Mouse (Mus musculus) megakaryocyte-erythroid progenitor cell, adult 5-6 weeks (primary cell): ENCODE measurements around the gene Mcm6. TPM values are rescaled to one million over a fixed set of nuclear protein-coding genes. Genes with fewer than 3 reads are reported as not detected.

Experiments used
- total RNA-seq, 2 experiments: library from RNA; stranded (forward) in 1 of 2; stranded (reverse) in 1 of 2; fragments of 200-1000, 215-1000 nt in 1 of 2; fragments of >200 nt in 1 of 2; fragmentation: Nextera tagmentation in 1 of 2; gene quantifications; 2 replicates each; pipeline ENCODE4 v1.2.3; 2014 to 2017

Gene Mcm6
- total RNA-seq, 2 experiments from 2014 or later: 286 to 543 TPM

Other genes starting within 250 kb of the Mcm6 start
- gene Ubxn4, start 115.7 kb downstream of the Mcm6 start, total RNA-seq (2014; fragmentation: Nextera tagmentation): 57.0 and 80.6 TPM in 2 replicates
- 128 and 139 TPM in 2 replicates for gene Ubxn4, start 115.7 kb downstream of the Mcm6 start, total RNA-seq (2017)
- gene Lct, start 31.3 kb downstream of the Mcm6 start, total RNA-seq (2014; fragmentation: Nextera tagmentation): 0.07 and 0.59 TPM in 2 replicates
- gene Lct, start 31.3 kb downstream of the Mcm6 start, total RNA-seq (2017): 0.30 TPM in 1 of 2 replicates, not detected in the other
- gene Dars, start 57.7 kb upstream of the Mcm6 start, total RNA-seq (2014; fragmentation: Nextera tagmentation): 152 and 159 TPM in 2 replicates
- 306 and 352 TPM in 2 replicates for gene Dars, start 57.7 kb upstream of the Mcm6 start, total RNA-seq (2017)
- 29.9 and 35.0 TPM in 2 replicates for gene Cxcr4, start 232.6 kb upstream of the Mcm6 start, total RNA-seq (2014; fragmentation: Nextera tagmentation)
- 22.7 and 29.0 TPM in 2 replicates for gene Cxcr4, start 232.6 kb upstream of the Mcm6 start, total RNA-seq (2017)